Mouse (Mus musculus): ENCODE data around the gene Chrna1.

The Chrna1 gene

GRCm38 (mm10) chr2:73591246-73591645 lies 11.1 kb upstream of the Chrna1 start:
- DNase-seq (ENCODE audit: extremely low read depth, low read depth): no peak

- no peak for DNase-seq (ENCODE audit: extremely low read depth, low read depth)
Observed at GRCm38 (mm10) chr2:73590106-73590505, 10.0 kb upstream of the Chrna1 start.

- DNase-seq (ENCODE audit: extremely low read depth, low read depth): no peak
Observed at GRCm38 (mm10) chr2:73588951-73589350, 8.8 kb upstream of the Chrna1 start.

- no peak for DNase-seq (ENCODE audit: extremely low read depth, low read depth)
Observed at GRCm38 (mm10) chr2:73587109-73587506, 7.0 kb upstream of the Chrna1 start.

GRCm38 (mm10) chr2:73586392-73587108 lies 6.4 kb upstream of the Chrna1 start:
- DNase-seq (ENCODE audit: extremely low read depth, low read depth): no peak

GRCm38 (mm10) chr2:73585347-73585831 lies 5.3 kb upstream of the Chrna1 start:
- no peak for DNase-seq (ENCODE audit: extremely low read depth, low read depth)

GRCm38 (mm10) chr2:73584645-73585346 lies 4.7 kb upstream of the Chrna1 start:
- DNase-seq (ENCODE audit: extremely low read depth, low read depth): no peak

GRCm38 (mm10) chr2:73580720-73581119 lies 582 bp upstream of the Chrna1 start:
- no peak for DNase-seq (ENCODE audit: extremely low read depth, low read depth)

GRCm38 (mm10) chr2:73579168-73579567 lies 970 bp downstream of the Chrna1 start:
- DNase-seq (ENCODE audit: extremely low read depth, low read depth): no peak

- no peak for DNase-seq (ENCODE audit: extremely low read depth, low read depth)
Observed at GRCm38 (mm10) chr2:73574418-73574817, 5.7 kb downstream of the Chrna1 start.

GRCm38 (mm10) chr2:73573556-73573955 lies 6.6 kb downstream of the Chrna1 start:
- no peak for DNase-seq (ENCODE audit: extremely low read depth, low read depth)

GRCm38 (mm10) chr2:73572539-73573372 lies 7.4 kb downstream of the Chrna1 start:
- peak; percentile 51 for DNase-seq (ENCODE audit: extremely low read depth, low read depth)

- DNase-seq (ENCODE audit: extremely low read depth, low read depth): no peak
Observed at GRCm38 (mm10) chr2:73571901-73572300, 8.2 kb downstream of the Chrna1 start.

GRCm38 (mm10) chr2:73571304-73571703 lies 8.8 kb downstream of the Chrna1 start:
- no peak for DNase-seq (ENCODE audit: extremely low read depth, low read depth)

- peak; percentile 66 for DNase-seq (ENCODE audit: extremely low read depth, low read depth)
Observed at GRCm38 (mm10) chr2:73566989-73567605, 13.0 kb downstream of the Chrna1 start.

- peak; percentile 41 for DNase-seq (ENCODE audit: extremely low read depth, low read depth)
Observed at GRCm38 (mm10) chr2:73566162-73566561, 14.0 kb downstream of the Chrna1 start.

GRCm38 (mm10) chr2:73563690-73564089 lies 16.4 kb downstream of the Chrna1 start:
- no peak for DNase-seq (ENCODE audit: extremely low read depth, low read depth)

GRCm38 (mm10) chr2:73562656-73563055 lies 17.5 kb downstream of the Chrna1 start:
- no peak for DNase-seq (ENCODE audit: extremely low read depth, low read depth)

- DNase-seq (ENCODE audit: extremely low read depth, low read depth): peak; percentile 72
Observed at GRCm38 (mm10) chr2:73561665-73562063, 18.5 kb downstream of the Chrna1 start.

- no peak for DNase-seq (ENCODE audit: extremely low read depth, low read depth)
Observed at GRCm38 (mm10) chr2:73560899-73561664, 19.1 kb downstream of the Chrna1 start.

- no peak for DNase-seq (ENCODE audit: extremely low read depth, low read depth)
Observed at GRCm38 (mm10) chr2:73560445-73560844, 19.7 kb downstream of the Chrna1 start.

Data from MEL-GATA-1-ER (cell line).